Mouse (Mus musculus) frontal cortex, postnatal 10 days (tissue): ENCODE results near the gene Lcn2.
A peak's percentile ranks its signal among the peaks of the same experiment; 100 is the strongest.
"Not testable (repeated sequence)": the region's sequence is repeated elsewhere in the genome, so short reads cannot be mapped to it uniquely, and the experiment has no call there.

Source experiments
- DNase-seq, 2 experiments: peaks; one replicate each; pipeline ENCODE4 v3.0.0; 2022; ENCODE audit warnings: low spot score in 2 of 2, mixed read lengths in 1 of 2

Lcn2 gene

GRCm38 (mm10) chr2:32367315-32367714 is 20.7 kb downstream of the Lcn2 start:
- no peak for DNase-seq

- DNase-seq = no peak
These were observed 23.9 kb downstream of the Lcn2 start for GRCm38 (mm10) chr2:32364121-32364520.

GRCm38 (mm10) chr2:32363376-32364106 is 24.5 kb downstream of the Lcn2 start:
- no peak for DNase-seq

- peak; percentile 80 to 88 for DNase-seq
These were observed 25.2 kb downstream of the Lcn2 start for GRCm38 (mm10) chr2:32362817-32363340.

- DNase-seq = not testable (repeated sequence)
These were observed 25.8 kb downstream of the Lcn2 start for GRCm38 (mm10) chr2:32362274-32362673.

GRCm38 (mm10) chr2:32361437-32361836 is 26.6 kb downstream of the Lcn2 start:
- peak in 1 of 2 experiments; percentile 67 for DNase-seq

GRCm38 (mm10) chr2:32360741-32361140 is 27.3 kb downstream of the Lcn2 start:
- peak in 1 of 2 experiments; percentile 64 for DNase-seq

- no peak for DNase-seq
These were observed 29.7 kb downstream of the Lcn2 start for GRCm38 (mm10) chr2:32358381-32358780.

GRCm38 (mm10) chr2:32357710-32358109 is 30.3 kb downstream of the Lcn2 start:
- DNase-seq = no peak

- DNase-seq = no peak
These were observed 31.8 kb downstream of the Lcn2 start for GRCm38 (mm10) chr2:32356216-32356615.

GRCm38 (mm10) chr2:32354336-32354895 is 33.6 kb downstream of the Lcn2 start:
- DNase-seq = no peak

- no peak for DNase-seq
These were observed 34.2 kb downstream of the Lcn2 start for GRCm38 (mm10) chr2:32353836-32354235.

GRCm38 (mm10) chr2:32353007-32353542 is 35.0 kb downstream of the Lcn2 start, which contains the start of gene Dnm1:
Gene Dnm1 (minus strand): TSS chr2:32353338.
- DNase-seq = peak; percentile 86 to 92

- DNase-seq = peak in 1 of 2 experiments; percentile 56
These were observed 35.7 kb downstream of the Lcn2 start, which contains the start of gene Ciz1 for GRCm38 (mm10) chr2:32352151-32353006. Gene Ciz1 (plus strand): TSS chr2:32352327.

- DNase-seq = no peak
These were observed 36.5 kb downstream of the Lcn2 start for GRCm38 (mm10) chr2:32351471-32351961.

- no peak for DNase-seq
These were observed 37.5 kb downstream of the Lcn2 start for GRCm38 (mm10) chr2:32350471-32351051.

- no peak for DNase-seq
These were observed 38.3 kb downstream of the Lcn2 start for GRCm38 (mm10) chr2:32349625-32350255.

GRCm38 (mm10) chr2:32348311-32348710 is 39.7 kb downstream of the Lcn2 start:
- DNase-seq = no peak

GRCm38 (mm10) chr2:32347019-32347418 is 41.0 kb downstream of the Lcn2 start:
- no peak for DNase-seq

GRCm38 (mm10) chr2:32344598-32345321 is 43.3 kb downstream of the Lcn2 start:
- DNase-seq = no peak
